Mouse (Mus musculus): Measurements from ENCODE around the gene Ccn1.

Gene Ccn1

DNA sequence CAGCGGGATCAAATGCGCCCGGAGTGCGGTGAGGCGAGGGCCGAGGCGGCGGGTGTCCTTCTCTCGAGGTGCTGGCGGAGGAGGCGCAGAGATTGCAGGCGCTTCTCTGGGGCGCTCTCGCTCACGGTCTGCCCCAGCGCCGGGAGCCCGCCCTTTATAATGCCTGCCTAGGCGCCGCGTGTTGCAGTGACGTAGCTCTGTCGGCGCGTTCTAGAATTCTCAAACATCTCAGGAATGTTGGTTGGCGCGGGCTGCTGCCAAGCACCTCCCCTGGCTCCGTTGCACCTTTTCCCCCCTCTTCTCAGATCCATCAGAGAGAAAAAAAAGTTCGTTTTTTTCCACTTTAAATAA, at the start of gene Ccn1:
Gene Ccn1, minus strand, starts transcription at position 130 of the 351 bp plus-strand sequence.
- TF ChIP-seq GATA4 (IDR thresholded peaks at IDR 0.05; ENCODE audit: insufficient replicate concordance, low read length), result no peak; the same call in 1 of the 2 replicates

DNA sequence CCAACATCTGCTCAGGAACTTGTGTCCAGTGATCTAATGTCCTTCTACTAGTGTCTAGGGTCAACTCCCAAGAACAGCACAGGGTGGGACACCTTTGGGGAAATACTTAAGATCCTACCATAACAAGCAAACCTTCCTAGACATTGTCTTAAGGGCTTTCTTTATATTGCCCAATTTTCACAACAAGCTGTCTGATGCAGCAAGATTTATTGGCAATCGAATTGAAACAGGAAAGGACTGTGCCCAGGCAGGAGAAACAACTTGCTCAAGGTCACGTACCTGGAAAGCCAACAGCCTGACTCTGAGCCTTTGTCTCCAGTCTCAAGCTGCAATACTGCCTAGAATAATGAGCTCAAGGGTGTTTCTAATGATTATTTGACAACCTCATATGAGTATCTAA, 43.6 kb upstream of the Ccn1 start:
- no peak for TF ChIP-seq GATA4 (IDR thresholded peaks at IDR 0.05; ENCODE audit: insufficient replicate concordance, low read length)

DNA sequence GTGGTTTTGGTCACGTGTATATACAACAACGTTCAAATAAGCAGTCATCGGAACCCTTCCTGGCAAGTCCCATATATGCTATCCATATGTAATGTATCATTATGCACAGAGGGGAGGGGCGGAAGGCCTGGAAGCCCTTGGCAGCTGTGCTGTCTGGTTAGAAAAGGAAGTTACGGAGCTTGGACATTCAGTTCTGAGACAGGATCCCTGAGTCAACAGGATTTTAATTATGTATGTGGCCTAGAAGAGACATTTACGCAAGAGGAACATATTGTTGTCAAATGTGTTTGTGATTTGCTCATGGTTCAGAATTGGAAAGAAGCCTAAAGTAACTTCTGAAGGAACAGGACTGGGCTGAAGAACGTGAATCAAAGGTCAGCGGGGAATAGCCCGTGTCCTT, 42.3 kb upstream of the Ccn1 start:
- TF ChIP-seq GATA4 (IDR thresholded peaks at IDR 0.05; ENCODE audit: insufficient replicate concordance, low read length), result no peak

DNA sequence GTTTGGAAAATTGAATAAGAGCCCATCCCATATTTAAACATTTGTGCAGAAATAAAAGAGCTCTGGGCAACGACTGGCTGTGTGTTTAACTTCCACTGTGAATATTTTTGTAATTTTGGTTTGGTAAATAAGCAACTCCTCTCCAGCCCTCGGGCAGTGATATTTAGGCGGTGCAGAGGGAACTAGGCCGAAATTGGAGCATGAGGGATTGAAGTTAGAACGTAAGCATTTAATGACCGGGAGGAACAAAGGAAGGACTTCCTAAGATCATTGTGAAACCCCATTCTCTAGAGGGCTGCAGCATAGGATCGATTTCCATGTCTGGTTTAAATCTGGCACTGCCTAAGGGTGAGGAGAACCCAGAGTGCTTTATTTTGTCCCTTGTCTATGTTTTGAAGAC, 41.6 kb upstream of the Ccn1 start:
- no peak for TF ChIP-seq GATA4 (IDR thresholded peaks at IDR 0.05; ENCODE audit: insufficient replicate concordance, low read length)

DNA sequence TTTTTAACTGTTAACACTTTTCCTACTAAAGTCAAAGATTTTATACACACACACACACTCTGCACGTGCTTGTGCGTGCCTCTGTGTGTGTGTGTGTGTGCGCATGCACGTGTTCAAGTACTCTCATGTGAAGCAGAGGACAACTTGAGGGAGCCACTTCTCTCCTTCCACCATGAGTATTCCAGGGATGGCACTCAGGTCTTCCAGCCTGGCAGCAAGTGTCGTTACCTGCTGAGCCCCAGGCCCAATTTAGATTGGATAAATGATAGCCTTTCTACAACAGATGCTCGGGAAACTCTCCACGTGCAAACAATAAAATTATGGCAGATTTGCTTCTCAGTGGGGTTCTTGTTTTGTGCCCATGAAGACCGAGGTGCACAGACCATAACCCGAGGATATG, 39.5 kb upstream of the Ccn1 start:
- no peak for TF ChIP-seq GATA4 (IDR thresholded peaks at IDR 0.05; ENCODE audit: insufficient replicate concordance, low read length)

DNA sequence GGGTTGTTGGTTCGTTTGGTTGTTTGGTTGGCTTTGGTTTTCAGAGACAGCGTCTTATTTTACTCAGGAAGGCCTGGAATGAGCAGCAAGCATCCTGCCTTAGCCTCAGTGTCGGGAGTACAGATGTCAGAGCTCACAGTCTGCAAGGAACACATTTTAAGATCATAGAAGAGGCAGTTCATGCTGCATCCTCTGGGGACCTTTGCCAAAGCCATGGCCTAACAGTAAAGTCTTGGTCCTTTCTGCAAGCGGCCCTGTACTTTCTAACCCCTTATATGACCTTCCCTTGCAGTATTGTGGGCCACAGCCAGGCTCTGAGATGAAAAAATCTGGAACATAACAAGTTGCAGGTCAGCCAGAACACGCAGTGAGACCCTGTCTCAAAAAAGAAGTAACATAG, 38.1 kb upstream of the Ccn1 start:
- TF ChIP-seq GATA4 (IDR thresholded peaks at IDR 0.05; ENCODE audit: insufficient replicate concordance, low read length), result no peak

DNA sequence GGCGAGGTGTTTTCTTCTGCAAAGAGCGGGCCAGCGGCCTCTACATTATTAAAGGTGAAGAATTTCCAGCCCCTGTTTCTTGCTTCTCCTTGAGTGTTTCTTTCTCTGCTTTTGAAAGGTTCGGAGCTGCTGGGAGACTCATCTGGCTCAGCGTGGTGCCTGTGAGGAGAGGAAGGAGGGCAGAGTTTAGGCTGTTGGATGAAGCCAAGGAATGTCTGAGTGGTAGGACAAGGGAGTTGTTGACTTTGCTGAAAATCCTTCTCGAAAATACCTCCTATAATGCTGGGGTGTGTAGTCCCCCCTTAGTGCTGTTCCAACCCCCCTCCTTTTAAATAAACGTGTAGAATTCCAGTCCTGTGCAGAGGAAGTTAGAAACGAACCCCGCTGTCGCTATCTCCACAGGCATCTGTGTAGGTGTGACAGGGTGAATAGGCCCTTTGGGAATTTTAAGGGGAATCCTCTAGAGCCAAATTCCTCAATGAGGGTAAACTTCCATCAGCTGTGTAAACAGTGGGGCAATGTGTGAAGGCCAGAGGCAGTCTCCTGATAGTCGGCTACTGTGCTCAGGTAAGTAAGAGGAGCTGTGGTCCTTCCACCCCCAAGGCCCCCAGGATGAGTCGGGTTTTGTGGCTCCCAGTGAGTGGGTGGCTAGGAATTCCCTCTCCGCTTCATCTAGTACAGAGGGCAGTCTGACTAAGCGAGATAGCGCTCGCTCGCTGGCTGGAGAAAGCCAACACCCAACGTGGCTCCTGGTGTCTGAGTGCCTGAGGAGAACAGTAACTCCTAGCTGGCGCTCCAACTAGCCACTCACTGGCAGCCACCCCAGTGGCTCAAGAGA, 35.0 kb upstream of the Ccn1 start:
- no peak for TF ChIP-seq GATA4 (IDR thresholded peaks at IDR 0.05; ENCODE audit: insufficient replicate concordance, low read length)

DNA sequence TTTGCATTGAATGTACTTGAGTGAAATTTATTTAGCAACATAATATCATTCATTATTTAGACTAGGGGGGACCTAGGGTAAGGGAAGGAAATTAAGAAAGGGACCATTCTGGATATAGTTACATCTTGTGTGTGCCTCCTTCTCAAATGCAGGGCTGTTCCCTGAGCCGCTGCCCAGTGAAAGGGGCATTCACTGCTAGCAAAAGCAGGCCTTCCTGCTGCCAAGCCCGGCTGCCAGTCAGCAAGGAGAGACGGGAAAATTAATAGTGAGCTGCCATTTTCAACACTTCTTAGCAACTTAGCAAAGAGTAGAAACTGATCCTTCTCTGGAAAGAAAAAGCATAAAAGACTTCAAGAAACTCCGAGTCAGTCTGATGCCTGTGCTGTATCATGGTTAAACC, 34.4 kb upstream of the Ccn1 start:
- no peak for TF ChIP-seq GATA4 (IDR thresholded peaks at IDR 0.05; ENCODE audit: insufficient replicate concordance, low read length)

DNA sequence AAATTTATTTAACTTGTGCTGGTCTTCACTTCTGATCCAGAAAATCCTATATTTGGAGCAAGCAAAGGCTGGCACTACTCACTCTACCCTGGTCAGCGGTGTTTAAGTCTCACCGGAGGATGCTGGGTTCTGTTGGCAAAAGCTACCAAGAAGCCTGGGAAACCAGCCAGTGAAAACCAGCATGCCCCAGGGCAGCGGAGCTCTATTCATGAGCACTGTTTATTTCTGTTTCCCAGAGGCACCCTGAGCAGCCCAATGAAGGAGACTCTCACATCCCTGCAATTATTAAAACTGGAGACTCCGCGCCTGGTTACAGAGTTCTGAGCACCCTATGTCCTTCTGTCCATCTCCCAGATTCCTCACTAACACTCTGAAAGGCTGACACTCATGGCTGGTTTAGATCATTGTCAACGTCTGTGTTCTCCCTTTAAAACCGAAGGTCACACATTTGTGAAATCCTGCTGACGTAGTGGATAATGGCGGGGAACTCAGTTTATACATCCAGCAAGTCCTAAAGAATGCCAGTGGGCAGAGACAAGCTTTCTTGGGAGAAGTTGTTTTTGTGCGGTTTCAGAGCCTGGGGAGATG, 31.7 kb upstream of the Ccn1 start:
- TF ChIP-seq GATA4 (IDR thresholded peaks at IDR 0.05; ENCODE audit: insufficient replicate concordance, low read length), result no peak

DNA sequence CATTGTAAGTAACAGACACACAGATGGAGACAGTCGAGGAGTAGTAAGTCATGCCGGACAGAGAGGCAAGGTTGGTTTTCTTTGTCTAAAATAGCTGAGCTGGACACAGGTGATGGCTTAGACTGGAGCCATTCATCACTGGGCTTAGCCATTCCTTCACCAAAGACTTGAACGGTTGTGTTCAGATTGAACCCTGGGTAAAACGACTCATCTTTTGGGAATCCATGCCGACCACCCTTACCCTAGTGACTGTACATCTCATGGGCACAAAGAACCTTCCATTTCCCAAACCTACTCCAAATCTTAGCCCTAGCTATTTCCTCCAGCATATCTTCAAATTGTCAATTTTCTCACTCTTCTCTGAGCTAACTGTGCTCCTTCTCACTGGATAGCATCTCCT, 30.9 kb upstream of the Ccn1 start:
- TF ChIP-seq GATA4 (IDR thresholded peaks at IDR 0.05; ENCODE audit: insufficient replicate concordance, low read length), result no peak

DNA sequence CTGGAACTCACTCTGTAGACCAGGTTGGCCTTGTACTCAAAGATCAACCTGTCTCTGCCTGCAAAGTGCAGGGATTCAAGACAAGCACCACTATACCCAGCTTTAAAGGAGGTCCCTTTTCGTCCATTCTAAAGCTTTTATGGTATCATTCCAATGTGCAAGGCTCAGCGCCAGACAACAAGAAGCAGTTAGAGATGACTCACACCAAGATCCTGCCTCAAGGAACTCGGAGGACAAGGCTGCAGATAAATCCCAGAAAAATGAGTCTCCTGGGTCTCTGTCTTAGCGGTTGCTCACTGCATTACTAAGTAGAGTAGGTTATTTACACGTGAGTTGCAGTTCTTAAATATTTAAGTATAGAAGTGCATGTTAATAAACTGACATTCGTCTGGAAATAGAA, 26.4 kb upstream of the Ccn1 start:
- TF ChIP-seq GATA4 (IDR thresholded peaks at IDR 0.05; ENCODE audit: insufficient replicate concordance, low read length), result no peak

DNA sequence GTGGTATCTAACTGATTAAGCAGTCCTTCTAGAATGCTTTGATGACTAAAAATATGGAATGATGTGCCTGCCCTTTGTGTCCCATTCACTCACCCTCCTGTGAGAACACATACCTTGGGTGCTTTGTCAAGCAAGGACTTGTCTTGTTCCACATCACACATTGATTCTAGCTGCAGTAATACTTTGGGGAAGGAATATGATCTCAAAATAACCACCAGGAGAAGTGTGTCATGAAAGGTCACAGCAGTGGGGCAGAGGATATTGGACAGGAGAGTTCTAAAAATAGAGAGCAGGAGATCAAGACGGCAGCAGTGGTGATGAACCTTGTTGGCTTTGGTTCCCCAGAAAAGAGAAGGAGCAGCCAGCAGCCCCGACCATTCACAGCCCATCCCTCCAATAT, 25.0 kb upstream of the Ccn1 start:
- no peak for TF ChIP-seq GATA4 (IDR thresholded peaks at IDR 0.05; ENCODE audit: insufficient replicate concordance, low read length)

DNA sequence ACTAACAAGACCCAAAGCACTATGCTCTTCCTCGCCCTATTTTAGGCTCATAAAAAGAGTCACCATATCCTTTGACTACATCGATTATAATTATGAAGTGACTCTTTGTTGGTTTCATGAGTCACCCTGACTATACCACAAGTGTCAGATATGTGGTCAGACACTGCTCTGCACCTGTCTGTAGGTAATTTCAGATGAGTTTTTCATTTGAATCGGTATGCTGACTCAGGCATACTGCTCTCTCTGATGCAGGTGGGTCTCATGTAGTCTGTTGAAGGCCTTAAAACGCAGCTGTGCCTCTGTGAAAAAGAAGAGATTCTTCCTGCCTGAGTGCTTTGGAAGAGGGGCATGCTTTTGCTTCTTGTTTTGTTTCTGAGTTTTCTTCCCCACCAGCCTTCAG, 16.6 kb upstream of the Ccn1 start:
- no peak for TF ChIP-seq GATA4 (IDR thresholded peaks at IDR 0.05; ENCODE audit: insufficient replicate concordance, low read length)

DNA sequence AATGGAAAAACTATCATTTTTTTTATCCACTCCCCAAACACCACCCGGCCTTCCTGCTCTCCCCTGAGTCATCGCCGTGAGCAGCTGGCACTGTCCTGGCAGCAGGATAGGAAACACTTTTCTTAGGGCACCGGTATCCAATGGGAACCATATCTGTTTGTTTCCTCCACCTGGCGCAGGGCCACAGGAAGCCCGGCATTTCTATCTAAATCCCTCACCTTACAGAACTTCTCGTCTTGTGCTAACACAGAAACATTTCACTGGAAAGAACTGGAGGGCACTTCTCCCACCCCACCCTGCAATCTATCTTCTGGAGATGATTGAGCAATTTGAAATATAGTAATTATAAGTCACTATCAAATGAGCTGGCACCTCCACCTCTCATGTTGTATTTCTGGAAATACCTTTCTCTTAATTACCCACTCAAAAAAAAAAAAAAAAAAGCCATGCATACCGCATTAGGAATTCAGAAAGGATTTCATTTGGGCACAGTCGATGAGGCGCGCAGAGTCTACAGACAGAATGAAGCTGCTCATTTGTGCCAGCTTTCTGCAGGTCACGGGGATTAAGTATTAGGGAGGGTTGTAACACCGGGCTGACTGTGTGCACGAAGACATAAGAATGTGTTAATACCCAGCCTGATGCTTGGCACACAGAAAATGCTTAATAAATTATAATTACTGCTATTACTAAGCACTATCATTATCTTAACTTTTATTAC, 7.4 kb upstream of the Ccn1 start:
- no peak for TF ChIP-seq GATA4 (IDR thresholded peaks at IDR 0.05; ENCODE audit: insufficient replicate concordance, low read length)

DNA sequence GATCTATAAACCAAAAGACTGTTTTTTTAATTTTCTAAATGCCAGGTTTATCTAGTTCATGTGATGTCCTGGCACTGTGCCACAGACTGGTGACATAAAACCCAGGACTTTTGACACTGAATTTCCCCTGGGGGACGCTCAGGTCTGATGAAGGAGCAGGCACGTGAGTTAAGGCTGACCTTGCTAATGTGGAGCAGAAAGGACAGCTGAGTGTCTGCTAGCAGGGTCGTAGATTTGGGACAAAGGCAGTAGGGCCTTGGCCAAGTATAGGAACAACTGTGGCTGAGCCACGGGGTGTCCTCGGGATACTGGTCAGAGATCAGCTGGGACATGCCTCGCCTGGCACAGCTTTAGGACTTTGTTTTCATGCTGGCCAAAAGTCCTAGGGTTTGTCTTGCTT, 5.2 kb upstream of the Ccn1 start:
- TF ChIP-seq GATA4 (IDR thresholded peaks at IDR 0.05; ENCODE audit: insufficient replicate concordance, low read length), result no peak

DNA sequence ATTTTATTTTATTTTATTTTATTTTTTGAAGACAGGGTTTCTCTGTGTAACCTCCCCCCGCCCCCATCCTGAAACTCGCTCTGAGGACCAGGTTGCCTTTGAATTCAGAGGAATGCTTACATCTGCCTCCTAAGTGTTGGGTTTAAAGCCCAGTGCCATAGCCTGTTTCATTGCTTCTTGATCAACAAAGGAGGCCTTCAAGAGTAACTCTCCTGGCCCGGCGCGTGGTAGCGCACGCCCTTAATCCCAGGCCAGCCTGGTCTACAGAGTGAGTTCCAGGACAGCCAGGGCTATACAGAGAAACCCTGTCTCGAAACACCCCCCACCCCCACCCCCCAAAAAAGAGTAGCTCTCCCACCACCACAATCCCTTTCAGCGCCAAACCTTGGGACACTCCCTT, 4.2 kb upstream of the Ccn1 start:
- TF ChIP-seq GATA4 (IDR thresholded peaks at IDR 0.05; ENCODE audit: insufficient replicate concordance, low read length), result no peak

Data from liver, adult (tissue).